Mouse (Mus musculus): ENCODE data around the gene Frmpd4. TPM values are rescaled to one million over a fixed set of nuclear protein-coding genes. Genes with fewer than 3 reads are reported as not detected.

The Frmpd4 gene
- total RNA-seq, 4 experiments from 2014 or later, result 41.4 to 51.5 (median 43.4) TPM

GRCm38 (mm10) chrX:168141051-168141450 lies 436.0 kb downstream of the Frmpd4 start:
- DNase-seq (ENCODE audit: low spot score in 2 of 2), result no peak

GRCm38 (mm10) chrX:168124043-168124442 lies 453.0 kb downstream of the Frmpd4 start:
- DNase-seq (ENCODE audit: low spot score in 2 of 2), result no peak

GRCm38 (mm10) chrX:168123589-168123965 lies 453.5 kb downstream of the Frmpd4 start:
- no peak for DNase-seq (ENCODE audit: low spot score in 2 of 2)

GRCm38 (mm10) chrX:168122806-168123588 lies 454.0 kb downstream of the Frmpd4 start:
- peak; percentile 30 to 32 for DNase-seq (ENCODE audit: low spot score in 2 of 2)

DNA sequence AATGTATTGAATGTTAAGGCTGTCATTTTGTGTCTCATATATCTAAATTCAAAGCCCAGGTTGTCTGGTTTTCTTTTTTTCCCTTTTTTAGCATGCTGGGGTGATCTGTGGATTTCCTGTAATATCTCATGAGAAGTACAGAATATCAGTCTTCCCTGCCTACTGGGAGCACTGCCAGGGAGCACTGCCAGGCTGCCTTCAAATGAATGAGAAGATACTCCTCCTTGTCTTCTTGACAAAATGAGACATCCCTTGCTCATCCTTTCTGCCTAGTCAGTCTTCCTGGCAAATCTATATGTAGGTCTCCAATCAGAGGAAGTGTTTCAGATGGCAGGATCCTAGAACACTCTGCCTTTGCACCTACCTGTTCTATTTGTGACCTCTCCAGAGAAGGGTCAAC lies 535.4 kb downstream of the Frmpd4 start:
- peak in 1 of 2 experiments; percentile 11 for DNase-seq (ENCODE audit: low spot score in 2 of 2)

DNA sequence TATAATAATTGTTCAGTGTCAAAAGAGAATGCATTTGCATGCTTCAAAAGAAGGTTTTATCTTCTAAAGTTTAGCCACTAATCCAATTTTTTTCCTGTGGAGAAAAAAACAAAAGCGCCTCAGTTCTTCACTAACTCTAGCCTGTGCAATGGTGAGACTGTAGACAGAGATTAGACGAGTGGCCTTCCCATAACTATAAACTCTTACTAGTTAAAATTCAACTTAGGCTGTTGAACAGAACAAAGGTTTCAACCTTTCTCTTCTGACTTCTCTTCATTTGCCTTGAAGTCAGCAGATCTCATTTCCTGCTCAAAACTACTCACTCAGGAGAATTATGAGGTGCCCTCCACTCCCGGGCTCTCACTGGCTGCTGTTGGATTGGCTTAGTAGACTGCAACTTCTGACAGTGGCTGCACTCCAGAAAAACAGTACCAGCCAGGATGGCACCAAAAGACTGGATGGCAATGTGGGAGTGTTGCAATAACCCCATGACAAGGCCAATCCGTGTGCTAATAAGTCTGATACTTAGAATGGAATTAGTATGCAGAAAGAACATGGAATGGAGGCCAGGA lies 556.4 kb downstream of the Frmpd4 start:
- DNase-seq (ENCODE audit: low spot score in 2 of 2), result no peak

DNA sequence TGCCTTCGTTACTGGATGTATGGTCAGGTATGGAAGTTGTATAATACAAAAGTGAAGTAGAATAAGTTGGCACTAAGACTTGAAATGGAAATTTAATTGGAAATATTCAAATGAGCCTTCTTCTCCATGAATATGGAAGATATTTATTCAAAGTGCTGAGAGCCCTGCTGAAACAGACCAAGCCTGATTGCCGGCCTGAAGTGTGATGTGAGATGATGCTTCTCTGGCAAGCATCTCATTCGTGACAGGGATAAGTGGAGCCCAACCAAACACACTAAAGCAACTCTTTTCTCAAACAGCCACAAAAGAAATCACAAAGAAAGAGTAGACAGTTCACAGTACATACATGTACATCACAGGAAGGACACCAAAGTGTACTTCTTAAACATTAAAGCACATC lies 559.2 kb downstream of the Frmpd4 start:
- DNase-seq (ENCODE audit: low spot score in 2 of 2), result no peak

DNA sequence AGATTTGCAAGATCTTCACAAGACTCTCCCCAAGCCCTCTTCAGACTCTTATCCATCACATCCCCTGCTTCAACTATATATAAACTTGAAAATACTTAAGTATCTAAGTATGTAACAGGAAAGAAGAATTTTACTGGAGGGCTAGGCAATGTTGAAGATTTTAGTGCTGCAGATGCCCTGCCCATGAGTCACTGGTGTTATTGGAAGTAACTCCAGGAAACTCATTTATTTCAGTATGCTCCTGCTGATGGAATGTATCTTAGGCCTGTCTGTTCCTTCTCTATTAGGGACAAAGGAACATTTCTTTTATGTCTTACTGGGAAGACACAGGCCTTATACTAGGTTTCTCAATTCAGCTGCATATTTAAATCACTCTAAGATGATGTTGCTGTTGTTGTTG lies 592.2 kb downstream of the Frmpd4 start:
- no peak for DNase-seq (ENCODE audit: low spot score in 2 of 2)

GRCm38 (mm10) chrX:167951207-167951606 lies 625.8 kb downstream of the Frmpd4 start:
- DNase-seq (ENCODE audit: low spot score in 2 of 2), result no peak

- DNase-seq (ENCODE audit: low spot score in 2 of 2), result no peak
Measured at GRCm38 (mm10) chrX:167909483-167909882, 667.5 kb downstream of the Frmpd4 start.

GRCm38 (mm10) chrX:167901046-167901445 lies 676.0 kb downstream of the Frmpd4 start:
- DNase-seq (ENCODE audit: low spot score in 2 of 2), result no peak

- no peak for DNase-seq (ENCODE audit: low spot score in 2 of 2)
Measured at GRCm38 (mm10) chrX:167854821-167855220, 722.2 kb downstream of the Frmpd4 start.

- DNase-seq (ENCODE audit: low spot score in 2 of 2), result no peak
Measured at GRCm38 (mm10) chrX:167832543-167832942, 744.5 kb downstream of the Frmpd4 start.

GRCm38 (mm10) chrX:167828456-167828855 lies 748.6 kb downstream of the Frmpd4 start:
- no peak for DNase-seq (ENCODE audit: low spot score in 2 of 2)

- no peak for DNase-seq (ENCODE audit: low spot score in 2 of 2)
Measured at GRCm38 (mm10) chrX:167817363-167817762, 759.7 kb downstream of the Frmpd4 start.

- no peak for DNase-seq (ENCODE audit: low spot score in 2 of 2)
Measured at GRCm38 (mm10) chrX:167810120-167810519, 766.9 kb downstream of the Frmpd4 start.

GRCm38 (mm10) chrX:167808572-167808971 lies 768.5 kb downstream of the Frmpd4 start:
- no peak for DNase-seq (ENCODE audit: low spot score in 2 of 2)

GRCm38 (mm10) chrX:167788737-167789136 lies 788.3 kb downstream of the Frmpd4 start:
- no peak for DNase-seq (ENCODE audit: low spot score in 2 of 2)

DNA sequence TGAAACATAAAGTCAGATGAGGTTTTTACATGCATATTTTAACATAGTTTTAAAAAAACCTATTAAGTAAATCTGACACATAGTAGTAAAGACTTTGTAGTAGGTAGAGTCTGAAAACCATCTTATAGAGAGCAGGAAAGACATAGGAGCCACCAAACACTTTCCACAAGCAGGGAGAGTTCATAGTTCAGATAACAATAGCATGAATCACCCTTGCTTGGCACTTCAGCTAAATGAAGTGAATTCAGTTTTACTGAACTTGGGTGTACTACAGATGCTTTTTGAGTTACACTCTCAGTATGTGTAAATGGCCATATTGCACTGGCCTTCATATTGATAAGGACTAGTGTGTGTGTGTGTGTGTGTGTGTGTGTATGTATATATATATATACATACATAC lies 793.5 kb downstream of the Frmpd4 start:
- DNase-seq (ENCODE audit: low spot score in 2 of 2), result no peak

DNA sequence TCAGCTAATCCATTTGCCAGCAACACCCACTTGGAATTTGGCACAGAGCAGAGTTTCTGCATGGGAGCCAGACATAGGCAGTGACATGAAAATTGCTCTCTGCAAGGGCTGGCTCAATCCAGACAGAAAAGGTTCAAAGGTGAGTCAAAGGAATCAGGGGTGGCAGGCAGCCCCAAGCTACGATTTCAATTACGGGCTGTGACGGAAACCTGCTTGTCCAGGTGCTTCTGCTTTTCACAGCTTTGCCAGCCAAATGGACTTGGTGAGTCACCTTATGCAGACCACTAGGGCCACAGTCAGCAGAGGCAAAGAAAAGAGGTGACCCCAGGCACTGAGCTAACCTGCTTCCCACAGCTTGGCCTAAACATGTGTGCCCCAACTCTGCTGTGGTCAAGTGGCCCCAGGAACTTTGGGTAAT lies 857.5 kb downstream of the Frmpd4 start:
- no peak for DNase-seq (ENCODE audit: low spot score in 2 of 2)

GRCm38 (mm10) chrX:167719092-167719491 lies 857.9 kb downstream of the Frmpd4 start:
- no peak for DNase-seq (ENCODE audit: low spot score in 2 of 2)

GRCm38 (mm10) chrX:167654806-167655495 lies 922.1 kb downstream of the Frmpd4 start:
- DNase-seq (ENCODE audit: low spot score in 2 of 2), result no peak

Measured in left cerebral cortex, adult 8-10 months (tissue).